Mouse (Mus musculus): ENCODE measurements around the gene Tnfaip8l2. TPM values are rescaled to one million over a fixed set of nuclear protein-coding genes. Genes with fewer than 3 reads are reported as not detected.

Tnfaip8l2 gene
- 6.2 and 9.2 TPM in 2 replicates for polyA plus RNA-seq (2015; fragmentation: Nextera tagmentation; extraction: Ambion mirVana)

GRCm38 (mm10) chr3:95141952-95142616, at the start of gene Tnfaip8l2:
Gene Tnfaip8l2, minus strand, starts transcription at chr3:95142360.

GRCm38 (mm10) chr3:95159987-95160963, 18.1 kb upstream of the Tnfaip8l2 start, which contains the start of gene Sema6c:
Gene Sema6c, plus strand, starts transcription at chr3:95160457.

DNA sequence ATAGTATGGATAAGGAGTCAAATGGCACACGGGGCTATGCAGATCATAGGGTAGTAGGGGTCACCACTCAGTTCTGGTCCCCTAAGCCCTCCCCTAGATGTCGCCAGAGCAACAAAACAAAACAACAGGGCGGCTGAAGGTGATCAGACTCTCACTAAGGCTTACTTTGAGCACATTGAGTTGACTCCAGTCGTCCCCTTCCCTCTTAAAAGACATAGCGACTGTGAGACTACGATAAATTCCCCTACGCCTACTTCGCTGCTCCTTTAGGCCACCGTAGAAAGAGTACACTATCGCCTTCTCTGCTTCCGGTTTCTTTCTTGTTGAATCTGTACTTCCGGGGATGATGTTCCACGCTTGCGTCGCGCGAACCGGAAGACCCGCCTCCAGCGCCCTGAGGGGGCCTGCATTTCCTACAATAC, 8.5 kb downstream of the Tnfaip8l2 start, which contains the start of the genes Scnm1 and Lysmd1:
Gene Scnm1 (minus strand): TSS at position 332 of the 422 bp plus-strand sequence.
Gene Lysmd1 (plus strand): TSS at position 409 of the 422 bp plus-strand sequence.

DNA sequence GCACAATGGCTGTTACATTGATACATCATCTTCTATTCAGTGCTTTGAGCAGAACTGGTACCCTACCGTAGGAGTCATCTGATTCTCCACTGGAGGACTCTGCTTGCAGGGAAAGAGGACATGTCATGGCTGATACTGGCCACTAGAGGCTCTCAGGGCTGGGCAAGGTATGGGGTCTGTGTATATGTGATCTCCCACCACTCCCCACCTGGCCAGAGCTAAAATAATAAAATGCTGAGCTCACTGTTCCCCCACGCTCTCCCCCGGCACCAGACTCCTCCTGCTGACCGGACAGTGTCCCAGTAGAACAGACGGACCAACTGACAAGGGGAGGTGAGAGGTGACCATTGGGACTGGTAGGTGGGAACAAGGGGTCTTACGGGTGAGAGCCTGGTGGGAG, 17.9 kb downstream of the Tnfaip8l2 start, which contains the start of gene Tmod4:
Gene Tmod4 (plus strand): TSS at position 231 of the 400 bp plus-strand sequence.

DNA sequence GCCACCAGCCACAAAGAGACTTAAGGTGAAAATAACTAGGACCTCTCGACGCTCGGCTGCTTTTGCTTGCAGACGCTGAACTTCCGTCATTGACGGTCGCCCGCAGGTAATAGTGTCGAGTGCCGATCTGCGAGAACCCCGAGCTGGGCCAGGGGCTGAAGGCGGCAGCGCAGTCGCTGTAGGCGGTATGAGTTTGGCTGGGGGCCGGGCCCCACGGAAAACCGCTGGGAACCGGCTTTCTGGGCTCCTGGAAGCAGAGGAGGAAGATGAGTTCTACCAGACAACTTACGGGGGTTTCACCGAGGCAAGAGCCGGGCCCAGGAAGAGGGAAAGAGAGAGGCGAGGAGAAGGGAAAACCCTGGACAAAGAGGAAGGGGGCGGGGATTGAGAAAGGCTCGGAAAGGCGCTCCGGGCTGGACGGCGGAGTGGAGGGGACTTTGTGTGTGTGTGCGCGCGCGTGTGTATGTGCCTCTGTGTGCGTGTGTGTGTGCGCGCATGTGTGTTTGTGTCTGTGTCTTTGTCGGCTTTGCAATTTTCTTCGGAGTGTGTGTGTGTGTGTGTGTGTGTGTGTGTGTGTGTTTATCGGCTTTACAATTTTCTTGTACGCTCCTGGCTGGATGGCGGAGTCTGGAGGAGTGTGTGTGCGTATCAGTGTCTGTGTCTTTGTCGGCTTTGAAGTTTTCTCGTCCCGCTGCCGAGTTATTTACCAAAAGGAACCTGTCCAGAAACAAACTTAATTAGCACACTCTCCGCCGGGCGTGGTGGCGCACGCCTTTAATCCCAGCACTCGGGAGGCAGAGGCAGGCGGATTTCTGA, 31.0 kb downstream of the Tnfaip8l2 start, which contains the start of gene Vps72:
Gene Vps72 (plus strand): TSS at position 112 of the 816 bp plus-strand sequence.

DNA sequence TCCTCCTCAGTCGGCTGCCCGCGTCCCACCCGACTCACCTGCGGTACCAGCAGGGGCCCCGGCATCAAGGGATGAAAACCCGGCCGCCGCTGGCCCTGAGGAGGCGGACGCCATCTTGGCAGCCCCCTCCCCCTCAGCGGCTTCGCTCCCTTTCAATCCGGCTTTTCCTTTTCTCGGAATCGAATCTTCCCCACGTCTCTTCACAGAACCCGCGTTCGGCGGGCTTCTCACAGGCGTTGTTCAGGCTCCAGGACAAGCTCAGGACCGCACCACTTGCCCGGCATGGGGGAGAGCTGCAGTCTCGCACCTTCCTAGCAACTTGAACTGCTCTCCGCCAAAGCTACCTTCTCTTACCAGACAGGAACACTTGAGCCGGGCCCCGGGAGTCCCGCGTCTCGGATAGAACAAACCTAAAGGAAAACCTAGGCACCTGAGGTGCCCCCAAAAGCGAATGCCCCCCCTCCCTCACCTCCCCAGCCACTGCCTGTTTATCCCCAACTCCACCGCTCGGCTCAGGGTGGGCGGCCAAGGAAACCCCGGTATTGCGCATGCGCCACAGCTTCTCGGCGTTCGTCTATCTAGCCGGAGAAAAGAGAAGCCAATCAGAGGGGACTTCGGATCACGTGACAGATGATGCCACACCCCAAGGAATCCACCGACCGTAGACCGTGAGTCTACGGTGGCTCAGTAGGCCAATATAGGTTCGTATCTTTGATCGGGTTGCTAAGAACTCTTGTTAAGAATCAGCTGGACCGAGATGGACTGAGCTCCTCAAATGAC, 35.6 kb downstream of the Tnfaip8l2 start, which contains the start of gene Pip5k1a:
Gene Pip5k1a (minus strand): TSS at position 593 of the 780 bp plus-strand sequence.

Small RNA genes lying within 50 kb of the gene (microRNA-seq; reads per million reads assigned to microRNA genes)
- gene Mir8099-1, result 0 reads per million in 2 experiments

Other genes starting within 250 kb of the Tnfaip8l2 start
- 30.0 and 38.8 TPM in 2 replicates for gene Selenbp1, start 209.3 kb downstream of the Tnfaip8l2 start, polyA plus RNA-seq (2015; fragmentation: Nextera tagmentation; extraction: Ambion mirVana)
- gene Rfx5, start 188.3 kb downstream of the Tnfaip8l2 start, polyA plus RNA-seq (2015; fragmentation: Nextera tagmentation; extraction: Ambion mirVana), result 3.7 and 4.8 TPM in 2 replicates
- 15.8 TPM in 2 replicates for gene Pi4kb, start 167.6 kb downstream of the Tnfaip8l2 start, polyA plus RNA-seq (2015; fragmentation: Nextera tagmentation; extraction: Ambion mirVana)
- 8.7 and 8.9 TPM in 2 replicates for gene Zfp687, start 126.9 kb downstream of the Tnfaip8l2 start, polyA plus RNA-seq (2015; fragmentation: Nextera tagmentation; extraction: Ambion mirVana)
- 239 and 251 TPM in 2 replicates for gene Psmd4, start 99.7 kb downstream of the Tnfaip8l2 start, polyA plus RNA-seq (2015; fragmentation: Nextera tagmentation; extraction: Ambion mirVana)
- 11.1 and 11.3 TPM in 2 replicates for gene Pip5k1a, start 35.4 kb downstream of the Tnfaip8l2 start, polyA plus RNA-seq (2015; fragmentation: Nextera tagmentation; extraction: Ambion mirVana)
- gene Vps72, start 31.3 kb downstream of the Tnfaip8l2 start, polyA plus RNA-seq (2015; fragmentation: Nextera tagmentation; extraction: Ambion mirVana), result 70.5 and 72.7 TPM in 2 replicates
- 226 and 267 TPM in 2 replicates for gene Tmod4, start 17.9 kb downstream of the Tnfaip8l2 start, polyA plus RNA-seq (2015; fragmentation: Nextera tagmentation; extraction: Ambion mirVana)
- gene Scnm1, start 8.3 kb downstream of the Tnfaip8l2 start, polyA plus RNA-seq (2015; fragmentation: Nextera tagmentation; extraction: Ambion mirVana), result 61.6 and 62.7 TPM in 2 replicates
- 11.3 and 11.4 TPM in 2 replicates for gene Lysmd1, start 8.3 kb downstream of the Tnfaip8l2 start, polyA plus RNA-seq (2015; fragmentation: Nextera tagmentation; extraction: Ambion mirVana)
- gene Sema6c, start 18.1 kb upstream of the Tnfaip8l2 start, polyA plus RNA-seq (2015; fragmentation: Nextera tagmentation; extraction: Ambion mirVana), result 13.3 and 17.6 TPM in 2 replicates
- 3.7 and 4.0 TPM in 2 replicates for gene Gabpb2, start 75.6 kb upstream of the Tnfaip8l2 start, polyA plus RNA-seq (2015; fragmentation: Nextera tagmentation; extraction: Ambion mirVana)
- gene Cdc42se1, start 86.4 kb upstream of the Tnfaip8l2 start, polyA plus RNA-seq (2015; fragmentation: Nextera tagmentation; extraction: Ambion mirVana), result 42.7 and 52.8 TPM in 2 replicates
- 19.1 and 23.1 TPM in 2 replicates for gene Mllt11, start 89.8 kb upstream of the Tnfaip8l2 start, polyA plus RNA-seq (2015; fragmentation: Nextera tagmentation; extraction: Ambion mirVana)
- gene Gm128, start 99.2 kb upstream of the Tnfaip8l2 start, polyA plus RNA-seq (2015; fragmentation: Nextera tagmentation; extraction: Ambion mirVana), result 0.13 and 0.23 TPM in 2 replicates
- gene Bnipl, start 108.8 kb upstream of the Tnfaip8l2 start, polyA plus RNA-seq (2015; fragmentation: Nextera tagmentation; extraction: Ambion mirVana), result 0.68 TPM in 1 of 2 replicates, not detected in the other
- 29.2 and 32.7 TPM in 2 replicates for gene Mindy1, start 139.0 kb upstream of the Tnfaip8l2 start, polyA plus RNA-seq (2015; fragmentation: Nextera tagmentation; extraction: Ambion mirVana)
- 68.2 and 79.3 TPM in 2 replicates for gene Prune1, start 139.7 kb upstream of the Tnfaip8l2 start, polyA plus RNA-seq (2015; fragmentation: Nextera tagmentation; extraction: Ambion mirVana)
- gene Anxa9, start 164.8 kb upstream of the Tnfaip8l2 start, polyA plus RNA-seq (2015; fragmentation: Nextera tagmentation; extraction: Ambion mirVana), result 0.45 and 1.9 TPM in 2 replicates
- 62.6 and 73.1 TPM in 2 replicates for gene Cers2, start 172.4 kb upstream of the Tnfaip8l2 start, polyA plus RNA-seq (2015; fragmentation: Nextera tagmentation; extraction: Ambion mirVana)
- 9.6 and 10.0 TPM in 2 replicates for gene Setdb1, start 214.8 kb upstream of the Tnfaip8l2 start, polyA plus RNA-seq (2015; fragmentation: Nextera tagmentation; extraction: Ambion mirVana)